Mouse (Mus musculus) megakaryocyte, embryonic 14.5 days (primary cell): ENCODE measurements at regions not wholly inside any gene's neighbourhood (a gene's known extent, or its start where the extent isn't known, plus 50 kb on each side); places are given as distances from the start of the nearest gene placed in this dataset.

Experiments
- FLI1 ChIP-seq: IDR thresholded peaks from 2 replicates; pipeline ENCODE4 v1.6.1; 2012; ENCODE audit warnings: low read length, inconsistent platforms, mixed read lengths
- GATA1 ChIP-seq: IDR thresholded peaks from 3 replicates; pipeline ENCODE4 v1.6.1; 2012; ENCODE audit warnings: mixed read lengths, low read length, inconsistent platforms, borderline replicate concordance

GRCm38 (mm10) chr12:8864830-8865229 lies 56.6 kb upstream of the Laptm4a start:
- TF ChIP-seq GATA1, result no peak
- no peak for TF ChIP-seq FLI1
